Mouse (Mus musculus): ENCODE measurements around the gene Rras. TPM values are rescaled to one million over a fixed set of nuclear protein-coding genes. Genes with fewer than 3 reads are reported as not detected.

The Rras gene
- polyA plus RNA-seq, 1 experiment from 2014 or later, result 74.8 TPM

DNA sequence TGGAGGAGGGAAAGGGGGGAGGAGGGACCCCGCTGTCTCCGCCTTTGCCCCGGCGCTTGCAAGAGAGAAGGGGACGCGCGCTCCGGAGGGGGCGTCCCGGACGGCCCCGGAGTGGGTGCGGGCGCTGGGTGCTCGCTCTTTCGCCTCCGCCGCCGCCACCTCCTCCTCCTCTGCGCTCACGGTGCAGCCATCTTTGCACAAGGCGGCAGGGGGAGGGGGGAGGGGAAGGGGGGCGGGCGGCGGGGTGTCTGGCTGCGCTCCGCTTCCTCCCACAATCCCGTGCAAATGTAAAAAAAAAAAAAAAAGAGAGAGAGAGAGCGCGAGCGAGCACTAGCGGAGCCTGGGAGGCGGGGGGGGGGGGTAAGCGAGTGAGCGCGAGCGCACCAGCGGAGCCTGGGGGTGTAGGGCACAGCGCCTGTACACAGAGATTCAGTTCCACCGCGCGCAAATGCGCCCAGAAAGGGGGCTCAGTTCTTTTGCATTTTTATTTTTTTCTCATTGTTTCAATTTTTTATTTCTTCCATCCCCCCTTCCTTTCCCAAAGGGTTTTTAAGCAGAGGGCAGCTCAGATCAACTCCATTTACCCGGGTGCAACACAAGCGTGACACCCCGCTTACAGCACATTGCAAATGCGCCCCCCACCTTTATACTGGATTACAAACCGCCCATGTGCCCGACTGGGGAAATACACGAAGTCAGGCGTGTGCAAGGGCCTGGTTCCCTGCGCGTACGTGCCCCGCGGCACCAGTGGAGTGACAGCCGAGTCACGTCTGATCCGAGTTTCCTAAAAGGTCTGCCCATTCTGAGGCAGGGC lies 35.6 kb downstream of the Rras start:
- peak overlapping the region; percentile 98 for H3K27ac ChIP-seq (ENCODE audit: low read length)
- 1% methylated on average over 33 of the region's 59 CpGs for WGBS
- peak overlapping the region; percentile 98 for H3K4me2 ChIP-seq (ENCODE audit: low read depth, low read length)
- H3K4me3 ChIP-seq (ENCODE audit: low read length), result peak overlapping the region; percentile 96
- H3K4me1 ChIP-seq (ENCODE audit: control insufficient read depth, insufficient read depth, low read length), result peaks cover 17% of the 10 kb centered on the region
- ATAC-seq (replicated peaks; ENCODE audit: extremely low read depth, insufficient read depth, low FRiP score), result peak; percentile 47
- peak overlapping the region; percentile 97 for H3K9ac ChIP-seq (ENCODE audit: low read length)
- H3K9me3 ChIP-seq (replicated peaks; ENCODE audit: control insufficient read depth, low read length), result no peaks in the 10 kb centered on the region
- peaks cover 21% of the 10 kb centered on the region for H3K36me3 ChIP-seq (ENCODE audit: control insufficient read depth, insufficient read depth)
- H3K27me3 ChIP-seq (ENCODE audit: control insufficient read depth, insufficient read depth, low read length), result no peaks in the 10 kb centered on the region

DNA sequence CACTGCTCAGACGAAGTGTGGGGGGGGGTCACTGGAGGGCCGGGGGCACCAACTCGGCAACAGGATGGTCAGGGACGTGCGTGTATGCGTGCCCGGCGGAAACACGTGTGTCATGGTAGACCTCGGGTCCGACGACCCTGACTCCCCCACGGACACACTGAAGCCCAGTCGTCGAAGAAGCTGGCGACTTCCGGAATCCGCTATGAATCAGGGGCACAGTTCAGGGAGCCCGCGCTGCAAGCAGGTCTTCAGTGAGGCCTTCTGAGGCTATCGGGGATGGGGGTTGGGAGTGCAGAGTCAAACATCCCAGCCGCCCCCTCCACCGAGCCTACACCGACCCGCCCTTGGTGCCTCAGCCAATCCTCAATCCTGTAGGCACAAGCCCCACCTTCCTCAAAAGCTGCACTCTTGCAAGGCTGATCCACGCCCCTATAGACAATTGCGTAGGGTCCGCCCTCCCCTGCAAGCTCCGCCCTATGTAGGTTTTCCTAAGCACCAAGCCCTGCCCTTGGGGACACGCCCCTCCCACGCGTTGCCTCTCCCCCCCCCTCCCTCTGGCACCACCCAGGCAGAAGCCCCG lies 36.3 kb downstream of the Rras start:
- H3K36me3 ChIP-seq (ENCODE audit: control insufficient read depth, insufficient read depth), result peaks cover 14% of the 10 kb centered on the region
- H3K4me1 ChIP-seq (ENCODE audit: control insufficient read depth, insufficient read depth, low read length), result peaks cover 17% of the 10 kb centered on the region
- peak overlapping the region; percentile 84 for H3K4me2 ChIP-seq (ENCODE audit: low read depth, low read length)
- H3K27me3 ChIP-seq (ENCODE audit: control insufficient read depth, insufficient read depth, low read length), result no peaks in the 10 kb centered on the region
- ATAC-seq (replicated peaks; ENCODE audit: extremely low read depth, insufficient read depth, low FRiP score), result peak; percentile 94
- peak overlapping the region; percentile 96 for H3K4me3 ChIP-seq (ENCODE audit: low read length)
- 0% methylated on average over 32 of the region's 33 CpGs for WGBS
- no peaks in the 10 kb centered on the region for H3K9me3 ChIP-seq (replicated peaks; ENCODE audit: control insufficient read depth, low read length)
- peak overlapping the region; percentile 98 for H3K27ac ChIP-seq (ENCODE audit: low read length)
- peak overlapping the region; percentile 75 for H3K9ac ChIP-seq (ENCODE audit: low read length)

DNA sequence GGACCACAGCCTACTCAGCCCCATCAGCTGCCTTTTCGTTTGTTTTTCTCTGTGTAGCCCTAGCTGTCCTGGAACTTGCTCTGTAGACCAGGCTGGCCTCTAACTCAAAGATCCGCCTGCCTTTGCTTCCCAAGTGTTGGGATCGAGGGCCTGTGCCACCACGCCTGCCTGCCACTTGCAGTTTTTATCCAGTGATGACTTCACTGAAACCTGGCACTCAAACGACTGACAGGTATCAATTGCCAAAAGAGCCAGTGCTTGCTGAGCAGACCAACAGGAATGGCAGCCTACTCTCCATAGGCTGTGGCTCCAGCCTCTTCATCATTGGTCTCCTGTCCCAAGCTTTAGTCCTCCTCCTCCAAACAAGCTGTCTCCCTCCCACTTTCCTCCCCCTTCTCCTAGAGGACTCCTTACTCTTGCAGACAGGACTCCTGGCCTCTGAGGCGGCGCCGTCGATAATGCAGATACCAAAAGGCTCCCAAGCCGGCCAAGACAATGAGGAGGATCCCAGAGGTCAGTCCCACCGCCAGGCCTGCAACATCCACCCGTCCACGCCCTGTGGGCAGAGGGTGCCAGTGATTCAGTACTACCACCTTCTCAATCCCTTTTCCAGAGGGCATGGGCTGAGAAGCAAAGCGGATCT lies 38.7 kb downstream of the Rras start:
- Histone ChIP-seq H3K4me2 (ENCODE audit: low read depth, low read length) (no peak overlapping the region), H3K4me3 (ENCODE audit: low read length) (no peak overlapping the region), H3K36me3 (ENCODE audit: control insufficient read depth, insufficient read depth) (no peaks in the 10 kb centered on the region), H3K9ac (ENCODE audit: low read length) (0 out of 2 replicates have a peak overlapping the region, but pooled peaks have one; percentile 11), H3K4me1 (ENCODE audit: control insufficient read depth, insufficient read depth, low read length) (peaks cover 10% of the 10 kb centered on the region), H3K27me3 (ENCODE audit: control insufficient read depth, insufficient read depth, low read length) (no peaks in the 10 kb centered on the region), H3K9me3 (replicated peaks; ENCODE audit: control insufficient read depth, low read length) (no peaks in the 10 kb centered on the region), H3K27ac (ENCODE audit: low read length) (no peak overlapping the region)
- WGBS, result 57% methylated on average over 14 of the region's 14 CpGs
- ATAC-seq (replicated peaks; ENCODE audit: extremely low read depth, insufficient read depth, low FRiP score), result no peak

DNA sequence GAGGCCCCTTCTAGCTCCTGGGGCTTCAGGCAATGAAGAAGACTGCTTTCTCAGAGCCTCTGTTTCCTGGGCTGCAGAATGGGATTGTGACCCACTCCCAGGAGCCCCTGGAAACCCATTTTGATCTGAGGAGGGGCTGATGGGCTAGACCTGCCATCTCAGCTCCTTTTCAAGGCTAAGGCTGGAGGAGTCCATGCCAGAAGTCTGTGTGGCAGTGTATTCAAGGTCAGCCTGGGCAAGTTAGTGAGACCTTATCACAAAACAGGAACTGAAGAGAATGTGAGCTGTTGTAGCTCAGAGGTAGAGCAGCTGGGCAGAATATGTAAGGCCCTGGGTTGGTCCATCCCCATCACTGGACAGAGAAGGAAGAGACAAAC lies 39.2 kb downstream of the Rras start:
- peaks cover 9% of the 10 kb centered on the region for H3K4me1 ChIP-seq (ENCODE audit: control insufficient read depth, insufficient read depth, low read length)
- H3K9me3 ChIP-seq (replicated peaks; ENCODE audit: control insufficient read depth, low read length), result no peaks in the 10 kb centered on the region
- no peaks in the 10 kb centered on the region for H3K36me3 ChIP-seq (ENCODE audit: control insufficient read depth, insufficient read depth)
- no peak for ATAC-seq (replicated peaks; ENCODE audit: extremely low read depth, insufficient read depth, low FRiP score)
- 0 out of 2 replicates have a peak overlapping the region, but pooled peaks have one; percentile 11 for H3K9ac ChIP-seq (ENCODE audit: low read length)
- H3K4me3 ChIP-seq (ENCODE audit: low read length), result no peak overlapping the region
- H3K4me2 ChIP-seq (ENCODE audit: low read depth, low read length), result no peak overlapping the region
- no peaks in the 10 kb centered on the region for H3K27me3 ChIP-seq (ENCODE audit: control insufficient read depth, insufficient read depth, low read length)
- no peak overlapping the region for H3K27ac ChIP-seq (ENCODE audit: low read length)

DNA sequence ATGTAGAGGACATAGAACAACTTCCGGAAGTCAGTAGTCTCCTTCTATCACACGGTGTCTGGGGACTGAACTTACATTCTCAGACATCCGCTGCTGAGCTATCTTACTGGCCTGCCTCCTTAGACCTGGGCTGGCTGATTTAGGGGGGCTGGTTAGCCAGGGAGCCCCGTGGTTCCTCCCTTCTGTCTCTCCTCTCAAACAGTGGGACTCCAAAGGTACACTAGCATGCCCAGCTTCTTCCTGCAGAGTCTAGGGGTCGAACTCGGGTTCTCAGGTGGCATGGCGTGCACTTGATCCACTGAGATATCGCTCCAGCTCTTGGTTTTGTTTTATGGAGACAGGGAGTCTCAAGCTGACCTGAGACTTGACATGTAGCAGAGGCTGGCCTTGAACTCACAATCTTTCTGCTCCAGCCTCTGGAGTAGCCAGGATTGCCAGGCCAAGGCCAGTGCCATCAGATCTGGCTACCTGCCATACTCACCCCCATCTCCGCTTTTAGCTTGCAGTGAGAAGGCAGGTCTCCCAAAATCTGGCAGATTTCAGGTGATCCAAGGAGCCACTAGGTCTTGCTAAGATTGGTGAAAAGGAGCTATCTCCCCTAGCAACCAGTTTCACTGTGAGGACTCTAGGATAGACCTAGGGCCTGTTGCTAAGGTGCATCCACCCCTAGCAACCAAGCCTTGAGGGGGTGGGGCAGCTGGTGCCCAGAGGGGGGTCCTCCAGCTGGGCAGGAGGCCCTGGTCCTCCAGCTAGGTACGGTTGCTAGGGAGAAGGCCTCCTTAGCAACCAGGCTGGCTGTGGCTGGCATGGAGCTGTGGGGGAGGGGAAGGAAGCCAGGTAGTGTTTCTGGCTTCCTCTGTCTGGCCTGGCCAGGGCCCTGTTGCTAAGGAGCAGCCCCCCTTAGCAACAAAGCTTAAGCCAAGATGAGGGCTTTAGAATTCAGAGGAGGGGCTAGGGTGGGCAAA lies 41.1 kb downstream of the Rras start:
- H3K27me3 ChIP-seq (ENCODE audit: control insufficient read depth, insufficient read depth, low read length), result no peaks in the 10 kb centered on the region
- 78% methylated on average over 10 of the region's 10 CpGs for WGBS
- peaks cover 14% of the 10 kb centered on the region for H3K4me1 ChIP-seq (ENCODE audit: control insufficient read depth, insufficient read depth, low read length)
- H3K4me3 ChIP-seq (ENCODE audit: low read length), result no peak overlapping the region
- no peak overlapping the region for H3K27ac ChIP-seq (ENCODE audit: low read length)
- no peak overlapping the region for H3K9ac ChIP-seq (ENCODE audit: low read length)
- H3K9me3 ChIP-seq (replicated peaks; ENCODE audit: control insufficient read depth, low read length), result no peaks in the 10 kb centered on the region
- no peak overlapping the region for H3K4me2 ChIP-seq (ENCODE audit: low read depth, low read length)
- no peak for ATAC-seq (replicated peaks; ENCODE audit: extremely low read depth, insufficient read depth, low FRiP score)
- H3K36me3 ChIP-seq (ENCODE audit: control insufficient read depth, insufficient read depth), result no peaks in the 10 kb centered on the region

DNA sequence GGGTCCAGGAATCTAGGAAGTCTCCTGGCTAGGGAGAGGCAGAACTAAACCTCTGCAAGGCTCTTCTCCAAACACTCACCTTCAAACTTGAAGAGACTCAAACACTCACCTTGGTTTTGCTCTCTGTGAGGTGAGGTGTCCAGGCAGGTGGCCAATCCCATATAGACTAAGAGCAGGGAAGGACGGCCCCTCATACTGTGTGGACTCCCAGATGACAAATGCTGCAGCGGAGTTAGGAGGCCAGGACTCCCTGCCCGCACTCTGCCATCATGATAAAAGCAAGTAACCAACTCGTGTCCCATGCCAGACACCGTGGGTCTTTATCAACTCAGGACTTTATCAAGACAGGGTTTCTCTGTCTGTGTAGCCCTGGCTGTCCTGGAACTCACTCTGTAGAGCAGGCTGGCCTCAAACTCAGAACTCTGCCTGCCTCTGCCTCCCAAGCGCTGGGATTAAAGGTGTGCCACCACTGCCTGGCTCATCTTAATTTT lies 42.9 kb downstream of the Rras start:
- Histone ChIP-seq H3K9me3 (replicated peaks; ENCODE audit: control insufficient read depth, low read length) (no peaks in the 10 kb centered on the region), H3K9ac (ENCODE audit: low read length) (no peak overlapping the region), H3K4me3 (ENCODE audit: low read length) (no peak overlapping the region), H3K27ac (ENCODE audit: low read length) (no peak overlapping the region), H3K4me1 (ENCODE audit: control insufficient read depth, insufficient read depth, low read length) (peaks cover 15% of the 10 kb centered on the region), H3K4me2 (ENCODE audit: low read depth, low read length) (no peak overlapping the region), H3K36me3 (ENCODE audit: control insufficient read depth, insufficient read depth) (no peaks in the 10 kb centered on the region), H3K27me3 (ENCODE audit: control insufficient read depth, insufficient read depth, low read length) (no peaks in the 10 kb centered on the region)
- ATAC-seq (replicated peaks; ENCODE audit: extremely low read depth, insufficient read depth, low FRiP score), result no peak
- 77% methylated on average over 6 of the region's 6 CpGs for WGBS

DNA sequence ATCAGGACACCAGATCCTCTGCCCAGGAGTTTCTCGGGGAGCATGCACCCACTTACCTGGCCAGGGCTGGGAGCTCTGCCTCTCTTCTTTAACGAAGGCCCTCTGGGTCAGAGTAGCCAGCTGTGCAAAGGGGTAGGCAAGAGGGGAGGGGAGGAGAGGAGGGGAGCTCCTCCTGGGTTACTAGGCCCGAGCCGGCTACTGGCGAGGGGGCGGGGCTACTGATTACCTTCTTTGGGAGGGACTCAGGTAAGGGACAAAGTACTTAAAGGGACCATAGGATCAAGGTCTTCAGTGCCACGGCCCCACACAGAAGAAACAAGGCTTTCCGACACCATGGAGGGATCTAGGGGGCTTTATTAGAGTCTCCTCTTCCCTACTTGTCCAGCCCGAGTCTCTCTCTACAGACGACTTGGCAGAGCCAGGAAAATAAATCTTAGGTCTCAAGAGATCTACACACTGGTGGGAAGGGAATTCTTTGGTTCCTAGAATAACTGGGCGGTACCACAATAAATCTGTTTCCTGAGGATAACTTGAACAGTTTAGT lies 43.8 kb downstream of the Rras start:
- Histone ChIP-seq H3K9ac (ENCODE audit: low read length) (peak overlapping the region; percentile 73), H3K4me2 (ENCODE audit: low read depth, low read length) (peak overlapping the region; percentile 68), H3K9me3 (replicated peaks; ENCODE audit: control insufficient read depth, low read length) (no peaks in the 10 kb centered on the region), H3K27ac (ENCODE audit: low read length) (peak overlapping the region; percentile 87), H3K4me1 (ENCODE audit: control insufficient read depth, insufficient read depth, low read length) (peaks cover 15% of the 10 kb centered on the region), H3K27me3 (ENCODE audit: control insufficient read depth, insufficient read depth, low read length) (no peaks in the 10 kb centered on the region), H3K4me3 (ENCODE audit: low read length) (peak overlapping the region; percentile 65), H3K36me3 (ENCODE audit: control insufficient read depth, insufficient read depth) (no peaks in the 10 kb centered on the region)
- no peak for ATAC-seq (replicated peaks; ENCODE audit: extremely low read depth, insufficient read depth, low FRiP score)
- 19% methylated on average over 11 of the region's 11 CpGs for WGBS

DNA sequence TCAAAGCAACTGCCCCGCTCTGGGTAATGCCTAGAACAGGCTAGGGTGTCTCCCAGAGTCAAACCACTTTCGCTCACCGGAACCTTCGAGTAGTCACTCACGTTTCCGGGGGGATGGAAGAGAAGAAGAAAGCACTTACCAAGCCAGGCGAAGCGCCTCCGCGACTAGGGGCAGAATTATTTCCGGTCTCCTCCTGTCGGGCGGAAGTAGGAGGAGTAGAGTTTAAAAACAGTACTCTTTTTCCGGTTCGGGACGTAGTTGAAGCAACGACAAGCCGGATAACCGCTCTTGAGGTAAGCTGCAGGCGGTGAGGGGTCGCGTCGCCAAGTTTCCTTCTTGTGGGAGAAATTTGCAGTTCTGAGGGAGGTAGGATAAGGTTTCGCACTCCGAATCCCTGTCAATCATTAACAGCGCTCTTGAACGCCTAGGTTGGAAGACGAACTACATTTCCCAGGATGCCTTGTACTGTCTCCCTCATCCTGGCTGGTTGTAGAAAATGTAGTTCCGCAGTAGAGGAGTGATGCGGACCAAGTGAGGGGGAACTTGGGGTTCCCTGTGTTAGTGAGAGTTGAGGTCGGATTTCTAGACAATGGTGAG lies 44.6 kb downstream of the Rras start, which contains the start of the genes Nosip and Prrg2:
Nosip (plus strand) TSS at position 191 of the 597 bp plus-strand sequence.
Prrg2 (minus strand) TSS at position 439 of the 597 bp plus-strand sequence.
- no peaks in the 10 kb centered on the region for H3K27me3 ChIP-seq (ENCODE audit: control insufficient read depth, insufficient read depth, low read length)
- ATAC-seq (replicated peaks; ENCODE audit: extremely low read depth, insufficient read depth, low FRiP score), result peak; percentile 90
- under 1% methylated on average over 31 of the region's 31 CpGs for WGBS

More for the DNA sequence above, 44.6 kb downstream of the Rras start, which contains the start of the genes Nosip and Prrg2:
- Histone ChIP-seq H3K9me3 (replicated peaks; ENCODE audit: control insufficient read depth, low read length) (no peaks in the 10 kb centered on the region), H3K4me2 (ENCODE audit: low read depth, low read length) (peak within 1 kb of the TSS; percentile 68), H3K9ac (ENCODE audit: low read length) (peak within 1 kb of the TSS; percentile 73), H3K36me3 (ENCODE audit: control insufficient read depth, insufficient read depth) (no peaks in the 10 kb centered on the region), H3K4me1 (ENCODE audit: control insufficient read depth, insufficient read depth, low read length) (peaks cover 15% of the 10 kb centered on the region), H3K4me3 (ENCODE audit: low read length) (peak within 1 kb of the TSS; percentile 65), H3K27ac (ENCODE audit: low read length) (peak within 1 kb of the TSS; percentile 87)
